Mouse (Mus musculus) embryonic facial prominence, embryonic 15.5 days (tissue): Measurements from ENCODE around the gene Sorl1. TPM values are rescaled to one million over a fixed set of nuclear protein-coding genes. Genes with fewer than 3 reads are reported as not detected.

Experiments
- ATAC-seq: fragments of 200-750 bp; cut with Nextera tagmentation; 2 replicates; pipeline ENCODE4 v1.8.0; 2017; ENCODE audit warnings: low read depth, moderate TSS enrichment; ENCODE audit not compliant: insufficient number of reproducible peaks, low FRiP score, low TSS enrichment
- H3K27ac ChIP-seq: fragments of 300-500 bp; sonication (generic); replicated peaks from 2 replicates; pipeline ENCODE4 v1.5.1; 2015; ENCODE audit warnings: mild to moderate bottlenecking, inconsistent platforms
- H3K27me3 ChIP-seq: fragments of 300-500 bp; sonication (generic); 2 replicates; pipeline ENCODE4 v1.6.1; 2015; ENCODE audit warnings: inconsistent platforms
- H3K36me3 ChIP-seq: fragments of 300-500 bp; sonication (generic); 2 replicates; pipeline ENCODE4 v1.6.1; 2015; ENCODE audit warnings: mild to moderate bottlenecking, inconsistent platforms
- H3K4me1 ChIP-seq: fragments of 300-500 bp; sonication (generic); 2 replicates; pipeline ENCODE4 v1.6.1; 2015; ENCODE audit warnings: inconsistent platforms
- H3K4me2 ChIP-seq: fragments of 300-500 bp; sonication (generic); replicated peaks from 2 replicates; pipeline ENCODE4 v1.6.1; 2015; ENCODE audit warnings: mild to moderate bottlenecking, inconsistent platforms
- H3K4me3 ChIP-seq: fragments of 300-500 bp; sonication (generic); replicated peaks from 2 replicates; pipeline ENCODE4 v1.5.1; 2015; ENCODE audit warnings: mild to moderate bottlenecking, inconsistent platforms
- H3K9ac ChIP-seq: fragments of 300-500 bp; sonication (generic); 2 replicates; pipeline ENCODE4 v1.6.1; 2015; ENCODE audit warnings: inconsistent platforms
- H3K9me3 ChIP-seq: fragments of 300-500 bp; sonication (generic); replicated peaks from 2 replicates; pipeline ENCODE4 v1.6.1; 2016; ENCODE audit warnings: inconsistent platforms
- WGBS: fragments of 180-500 bp; shearing (Covaris S2); methylation state at CpG from one replicate; pipeline ENCODE4 v1.1.7; 2015; 5-methylcytosine and 5-hydroxymethylcytosine counted together
- polyA plus RNA-seq: library from polyadenylated mRNA; unstranded; fragments of >200 nt; fragmentation: Nextera tagmentation; extraction: Ambion mirVana; gene quantifications from 2 replicates; pipeline ENCODE4 v1.2.1, GENCODE M21; 2015

Gene Sorl1
- polyA plus RNA-seq, 1 experiment from 2014 or later = 8.5 TPM

GRCm38 (mm10) chr9:42121631-42122354, 2.3 kb downstream of the Sorl1 start:
- no peak overlapping the region for H3K4me3 ChIP-seq
- no peaks in the 10 kb centered on the region for H3K9me3 ChIP-seq
- H3K9ac ChIP-seq = no peak overlapping the region
- H3K27ac ChIP-seq = no peak overlapping the region
- WGBS = 64% methylated on average over 10 of the region's 10 CpGs
- H3K27me3 ChIP-seq = no peaks in the 10 kb centered on the region
- H3K4me2 ChIP-seq = peak overlapping the region; percentile 90; the same call in 1 of the 2 replicates
- H3K4me1 ChIP-seq = peaks cover 27% of the 10 kb centered on the region
- no peak for ATAC-seq
- H3K36me3 ChIP-seq = no peaks in the 10 kb centered on the region

- ATAC-seq = no peak
- H3K9me3 ChIP-seq = no peaks in the 10 kb centered on the region
- WGBS = 66% methylated on average over 10 of the region's 10 CpGs
- H3K4me3 ChIP-seq = no peak overlapping the region
- H3K4me1 ChIP-seq = peaks cover 10% of the 10 kb centered on the region
- no peak overlapping the region for H3K4me2 ChIP-seq
- H3K27me3 ChIP-seq = no peaks in the 10 kb centered on the region
- no peak overlapping the region for H3K9ac ChIP-seq
- no peak overlapping the region for H3K27ac ChIP-seq
- no peaks in the 10 kb centered on the region for H3K36me3 ChIP-seq
Observed at GRCm38 (mm10) chr9:42116418-42117056, 7.6 kb downstream of the Sorl1 start.

DNA sequence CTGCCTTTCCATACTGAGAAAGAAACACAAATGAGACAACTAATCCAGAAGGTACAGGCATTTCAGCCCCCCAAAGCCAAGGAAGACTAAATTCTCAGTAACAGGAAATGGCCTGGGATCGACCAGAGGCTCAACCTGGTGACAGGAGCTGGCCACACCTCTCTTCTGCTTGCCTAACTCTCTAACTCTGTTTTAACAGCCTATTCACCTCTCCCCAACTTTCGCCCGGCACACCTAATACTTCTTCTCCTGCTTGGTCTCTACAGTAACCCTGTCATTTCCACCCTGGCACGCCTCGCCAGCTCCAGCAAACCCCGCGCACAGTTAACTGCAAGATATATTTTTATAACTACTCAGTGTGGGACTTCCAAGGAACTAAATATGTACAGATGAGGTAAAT, 9.0 kb downstream of the Sorl1 start:
- 56% methylated on average over 7 of the region's 7 CpGs for WGBS
- Histone ChIP-seq H3K36me3 (no peaks in the 10 kb centered on the region), H3K9me3 (no peaks in the 10 kb centered on the region), H3K4me1 (peaks cover 13% of the 10 kb centered on the region; the same call in 1 of the 2 replicates), H3K4me2 (no peak overlapping the region), H3K27ac (no peak overlapping the region), H3K9ac (no peak overlapping the region), H3K27me3 (no peaks in the 10 kb centered on the region), H3K4me3 (no peak overlapping the region)
- ATAC-seq = no peak

DNA sequence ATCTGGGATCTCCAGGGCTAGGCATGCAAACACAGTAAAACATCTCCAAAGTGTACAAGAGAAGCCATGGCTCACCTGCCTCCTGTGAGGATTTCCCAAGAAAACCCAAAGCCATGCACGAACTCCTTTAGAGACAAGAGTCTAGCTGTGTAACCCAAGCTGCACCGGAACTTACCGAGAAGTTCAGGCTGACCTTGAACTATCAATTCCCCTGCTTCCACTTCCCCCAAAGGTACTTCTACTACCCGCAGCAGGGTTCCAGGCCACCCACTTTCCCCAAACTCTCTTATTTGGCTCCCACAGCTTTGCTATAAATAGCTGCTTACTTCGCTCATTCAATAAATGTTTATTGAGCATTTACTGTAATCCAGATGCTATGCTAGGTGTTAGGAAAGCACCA, 10.8 kb downstream of the Sorl1 start:
- WGBS = 83% methylated on average over 5 of the region's 5 CpGs
- Histone ChIP-seq H3K4me2 (no peak overlapping the region), H3K4me1 (peaks cover 27% of the 10 kb centered on the region), H3K9me3 (no peaks in the 10 kb centered on the region), H3K27ac (no peak overlapping the region), H3K9ac (no peak overlapping the region), H3K4me3 (no peak overlapping the region), H3K36me3 (no peaks in the 10 kb centered on the region), H3K27me3 (no peaks in the 10 kb centered on the region)
- no peak for ATAC-seq

- Histone ChIP-seq H3K9ac (no peak overlapping the region), H3K9me3 (no peaks in the 10 kb centered on the region), H3K4me2 (no peak overlapping the region), H3K36me3 (no peaks in the 10 kb centered on the region), H3K4me1 (peaks cover 28% of the 10 kb centered on the region), H3K4me3 (no peak overlapping the region), H3K27me3 (no peaks in the 10 kb centered on the region), H3K27ac (no peak overlapping the region)
- 86% methylated on average over 6 of the region's 6 CpGs for WGBS
- no peak for ATAC-seq
Observed at GRCm38 (mm10) chr9:42112691-42113090, 11.4 kb downstream of the Sorl1 start.

DNA sequence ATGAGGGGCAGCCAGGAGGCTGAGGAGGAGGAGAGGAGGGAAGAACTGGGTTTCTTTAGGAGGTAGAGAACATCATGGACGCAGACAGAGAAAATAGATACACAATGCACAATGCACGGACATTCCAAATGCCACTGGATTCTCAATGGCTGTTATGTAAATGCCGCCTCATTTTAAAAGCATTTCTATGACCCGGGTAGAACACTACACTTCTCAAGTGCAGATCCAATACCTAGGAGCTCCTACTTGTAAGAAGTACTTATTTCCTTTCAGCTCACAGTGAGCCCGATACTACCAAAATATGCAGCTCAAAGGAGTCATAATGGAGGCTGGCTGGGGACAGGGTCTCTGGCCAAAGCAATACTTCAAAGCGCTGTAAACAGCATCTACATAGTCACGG, 12.8 kb downstream of the Sorl1 start:
- H3K27ac ChIP-seq = no peak overlapping the region
- 83% methylated on average over 7 of the region's 7 CpGs for WGBS
- peaks cover 21% of the 10 kb centered on the region for H3K4me1 ChIP-seq
- no peak overlapping the region for H3K4me2 ChIP-seq
- H3K4me3 ChIP-seq = no peak overlapping the region
- H3K27me3 ChIP-seq = no peaks in the 10 kb centered on the region
- no peaks in the 10 kb centered on the region for H3K36me3 ChIP-seq
- no peak for ATAC-seq
- H3K9ac ChIP-seq = no peak overlapping the region
- no peaks in the 10 kb centered on the region for H3K9me3 ChIP-seq

GRCm38 (mm10) chr9:42109837-42110451, 14.2 kb downstream of the Sorl1 start:
- Histone ChIP-seq H3K27ac (peak overlapping the region; percentile 72), H3K4me3 (no peak overlapping the region), H3K9ac (no peak overlapping the region), H3K4me1 (peaks cover 21% of the 10 kb centered on the region), H3K36me3 (no peaks in the 10 kb centered on the region), H3K4me2 (no peak overlapping the region), H3K27me3 (no peaks in the 10 kb centered on the region), H3K9me3 (no peaks in the 10 kb centered on the region)
- no peak for ATAC-seq
- 38% methylated on average over 9 of the region's 9 CpGs for WGBS

DNA sequence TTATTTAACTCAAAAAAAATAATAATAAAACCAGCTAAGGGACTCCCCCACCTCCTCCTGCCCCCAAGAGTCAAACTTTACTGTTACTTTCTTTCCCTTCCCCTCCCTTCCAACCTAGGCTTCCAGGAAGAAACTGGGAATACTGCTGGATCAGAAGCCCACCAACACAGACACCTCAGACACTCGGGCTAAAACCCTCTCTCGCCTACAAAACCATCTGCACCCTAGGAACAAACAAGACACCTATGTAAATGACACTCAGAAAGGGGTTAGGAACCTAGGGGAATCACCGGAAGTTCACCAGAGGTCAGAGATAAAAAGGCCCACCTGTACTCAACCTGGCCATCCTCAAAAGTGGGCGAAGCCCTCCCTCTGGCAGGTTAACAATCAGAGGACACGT, 15.0 kb downstream of the Sorl1 start:
- Histone ChIP-seq H3K9ac (no peak overlapping the region), H3K36me3 (no peaks in the 10 kb centered on the region), H3K4me2 (no peak overlapping the region), H3K4me1 (peaks cover 21% of the 10 kb centered on the region), H3K27me3 (no peaks in the 10 kb centered on the region), H3K9me3 (no peaks in the 10 kb centered on the region), H3K27ac (peak overlapping the region; percentile 72), H3K4me3 (no peak overlapping the region)
- ATAC-seq = no peak
- 59% methylated on average over 5 of the region's 5 CpGs for WGBS

GRCm38 (mm10) chr9:42108369-42108951, 15.6 kb downstream of the Sorl1 start:
- WGBS = 41% methylated on average over 6 of the region's 6 CpGs
- H3K9me3 ChIP-seq = no peaks in the 10 kb centered on the region
- no peaks in the 10 kb centered on the region for H3K36me3 ChIP-seq
- no peak overlapping the region for H3K4me3 ChIP-seq
- H3K9ac ChIP-seq = no peak overlapping the region
- H3K27me3 ChIP-seq = no peaks in the 10 kb centered on the region
- peak overlapping the region; percentile 24 for H3K27ac ChIP-seq
- no peak overlapping the region for H3K4me2 ChIP-seq
- peaks cover 21% of the 10 kb centered on the region for H3K4me1 ChIP-seq
- peak; percentile 58 for ATAC-seq

- peaks cover 21% of the 10 kb centered on the region for H3K4me1 ChIP-seq
- H3K27me3 ChIP-seq = no peaks in the 10 kb centered on the region
- H3K27ac ChIP-seq = no peak overlapping the region
- H3K36me3 ChIP-seq = no peaks in the 10 kb centered on the region
- 91% methylated on average over 10 of the region's 10 CpGs for WGBS
- no peak overlapping the region for H3K9ac ChIP-seq
- ATAC-seq = no peak
- no peak overlapping the region for H3K4me3 ChIP-seq
- no peaks in the 10 kb centered on the region for H3K9me3 ChIP-seq
- H3K4me2 ChIP-seq = no peak overlapping the region
Observed at GRCm38 (mm10) chr9:42107062-42107461, 17.0 kb downstream of the Sorl1 start.

GRCm38 (mm10) chr9:42106305-42106704, 17.8 kb downstream of the Sorl1 start:
- Histone ChIP-seq H3K9ac (no peak overlapping the region), H3K4me3 (no peak overlapping the region), H3K36me3 (no peaks in the 10 kb centered on the region), H3K9me3 (no peaks in the 10 kb centered on the region), H3K4me2 (no peak overlapping the region), H3K27me3 (no peaks in the 10 kb centered on the region), H3K4me1 (peaks cover 21% of the 10 kb centered on the region), H3K27ac (no peak overlapping the region)
- no peak for ATAC-seq
- WGBS = 93% methylated on average over 7 of the region's 7 CpGs
